Mouse (Mus musculus) midbrain, embryonic 12.5 days (tissue): ENCODE results near the gene Gtpbp8. TPM values are rescaled to one million over a fixed set of nuclear protein-coding genes. Genes with fewer than 3 reads are reported as not detected.

ENCODE experiments used
- polyA plus RNA-seq: library from polyadenylated mRNA; unstranded; fragments of >200 nt; fragmentation: Nextera tagmentation; extraction: Ambion mirVana; gene quantifications from 2 replicates; pipeline ENCODE4 v1.2.1, GENCODE M21; 2016

Gene Gtpbp8
- polyA plus RNA-seq, 1 experiment from 2014 or later = 40.1 TPM

Other genes with a start within 250 kb of the Gtpbp8 start
- gene Boc, start 187.5 kb downstream of the Gtpbp8 start, polyA plus RNA-seq = 52.4 and 67.7 TPM in 2 replicates
- gene Nepro, start 22.1 kb downstream of the Gtpbp8 start, polyA plus RNA-seq = 9.5 and 9.9 TPM in 2 replicates
- 0.64 and 0.79 TPM in 2 replicates for gene Cd200r1, start 19.4 kb upstream of the Gtpbp8 start, polyA plus RNA-seq
- gene Cd200r4, start 65.4 kb upstream of the Gtpbp8 start, polyA plus RNA-seq = 0.17 TPM in 1 of 2 replicates, not detected in the other
- gene Cd200r2, start 120.7 kb upstream of the Gtpbp8 start, polyA plus RNA-seq = not detected in 2 replicates
- gene Cd200r3, start 197.3 kb upstream of the Gtpbp8 start, polyA plus RNA-seq = not detected in 2 replicates